Mouse (Mus musculus) layer of hippocampus, adult 18-20 months (tissue): ENCODE results near the gene Diras2. TPM values are rescaled to one million over a fixed set of nuclear protein-coding genes. Genes with fewer than 3 reads are reported as not detected.

Experiments used
- DNase-seq, 2 experiments: peaks; one replicate each; pipeline ENCODE4 v3.0.0; 2022; ENCODE audit warnings: low spot score in 2 of 2
- total RNA-seq, 2 experiments: library from RNA; stranded (reverse); gene quantifications; 2 replicates each; pipeline ENCODE4 v1.2.3; 2021

Diras2 gene
- total RNA-seq, 2 experiments from 2014 or later, result 164 to 166 TPM

DNA sequence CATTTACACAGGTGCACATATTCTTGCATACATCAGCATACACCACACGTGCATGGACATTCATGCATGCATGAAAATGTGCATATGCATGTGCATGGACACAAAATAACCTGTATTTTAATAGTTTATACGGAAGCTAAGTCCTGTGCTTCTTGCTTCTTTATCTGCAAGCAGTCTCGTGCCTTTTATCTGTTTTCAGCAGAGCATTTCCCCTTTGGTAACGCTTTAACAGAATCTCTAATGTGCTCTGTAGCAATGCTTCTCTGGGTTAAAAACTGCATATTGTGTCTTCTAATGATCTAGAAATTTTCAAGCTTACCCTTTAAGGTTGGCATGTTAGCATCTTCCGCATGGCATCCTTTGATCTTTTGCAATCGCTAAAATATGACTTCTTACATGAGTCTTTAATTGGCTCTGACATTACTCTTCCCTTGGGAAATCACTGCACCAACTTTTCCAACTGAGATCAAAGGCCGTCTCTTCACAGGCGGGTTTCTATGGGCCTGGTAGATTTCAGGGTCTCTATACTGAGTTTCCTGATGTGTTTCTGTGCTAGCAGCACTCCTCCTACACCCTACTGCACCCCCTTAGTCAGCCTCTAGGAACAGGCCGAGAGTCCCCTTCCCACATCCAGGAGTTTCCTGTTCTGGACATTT lies 21.9 kb upstream of the Diras2 start:
- DNase-seq, result no peak

DNA sequence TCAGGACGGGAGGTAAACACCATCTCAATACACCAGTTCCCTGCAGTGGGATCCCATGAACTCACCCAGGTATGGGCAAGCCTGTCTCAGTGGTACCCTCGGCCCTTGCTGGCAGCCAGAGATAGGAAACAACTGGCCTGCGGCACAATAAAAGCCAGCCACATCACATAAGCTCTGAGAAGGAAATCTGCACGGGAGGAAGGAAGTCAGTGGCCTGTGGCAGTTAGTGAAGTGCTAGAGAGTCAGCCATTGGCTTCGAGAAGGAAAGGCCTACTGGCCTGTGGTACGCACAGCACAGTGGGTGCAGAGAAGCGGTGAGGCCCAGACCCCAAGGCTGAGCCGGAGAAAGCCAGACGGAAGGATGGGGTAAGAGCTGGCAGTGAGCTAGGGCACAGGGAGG lies 20.2 kb upstream of the Diras2 start:
- no peak for DNase-seq

DNA sequence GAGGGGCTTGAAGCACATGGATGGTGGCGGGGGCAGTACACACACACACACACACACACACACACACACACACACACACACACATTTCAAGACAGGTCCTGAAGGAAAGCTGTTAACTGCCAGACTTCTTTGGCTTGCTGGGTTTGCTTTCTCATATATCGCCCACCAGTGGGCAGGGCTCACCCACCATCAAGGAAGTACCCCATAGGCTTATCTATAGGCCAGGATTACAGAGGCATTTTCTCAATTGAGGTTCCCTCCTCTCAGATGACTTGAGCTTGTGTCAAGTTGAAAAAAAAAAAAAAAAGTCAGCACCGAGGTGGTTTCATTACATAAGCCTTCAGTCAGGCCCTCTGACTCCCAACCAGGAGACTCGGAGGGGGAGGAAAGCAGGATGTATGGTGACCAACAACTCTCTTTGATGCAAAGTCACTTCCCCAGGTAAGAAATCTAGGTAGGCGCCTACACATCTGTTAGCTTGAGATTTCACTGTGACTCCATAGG lies 19.7 kb upstream of the Diras2 start:
- no peak for DNase-seq

DNA sequence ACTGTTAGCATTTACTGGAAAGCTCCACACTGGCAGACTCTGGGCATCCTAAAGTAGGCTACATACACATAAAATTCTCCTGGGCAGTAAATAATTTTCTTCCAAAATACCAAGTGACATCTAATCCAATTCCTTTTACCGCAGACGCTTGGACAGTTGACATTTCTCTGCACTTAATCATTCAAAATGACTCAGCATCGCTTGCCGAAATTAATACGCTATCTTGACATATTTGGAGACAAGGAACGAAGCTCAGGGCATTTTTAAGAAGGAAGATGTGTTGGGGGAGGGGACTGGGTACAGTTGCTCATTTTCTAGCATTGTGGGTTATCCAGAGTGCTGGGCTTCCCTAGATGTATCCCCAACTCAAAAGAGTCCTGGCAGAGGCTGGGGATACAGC lies 15.2 kb upstream of the Diras2 start:
- DNase-seq, result no peak

DNA sequence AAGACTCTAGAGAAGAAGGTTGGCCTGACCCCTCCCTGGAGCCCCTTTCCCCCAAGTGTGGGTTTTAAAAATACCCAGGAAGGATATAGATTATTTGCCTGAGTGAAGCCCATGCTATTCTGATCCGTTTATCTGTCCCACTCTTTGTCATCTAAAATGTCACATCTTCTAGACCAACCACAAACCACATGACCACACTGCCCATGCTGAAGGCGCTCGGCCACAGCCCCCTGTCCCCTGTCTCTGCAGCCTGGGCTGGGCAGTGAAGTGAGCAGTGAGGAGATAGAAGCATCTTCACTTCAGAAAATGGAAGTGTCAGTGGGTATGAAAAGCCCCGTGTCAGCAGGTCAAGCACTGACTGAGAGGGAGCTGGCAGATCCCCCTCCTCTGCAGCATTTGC lies 11.6 kb upstream of the Diras2 start:
- no peak for DNase-seq

DNA sequence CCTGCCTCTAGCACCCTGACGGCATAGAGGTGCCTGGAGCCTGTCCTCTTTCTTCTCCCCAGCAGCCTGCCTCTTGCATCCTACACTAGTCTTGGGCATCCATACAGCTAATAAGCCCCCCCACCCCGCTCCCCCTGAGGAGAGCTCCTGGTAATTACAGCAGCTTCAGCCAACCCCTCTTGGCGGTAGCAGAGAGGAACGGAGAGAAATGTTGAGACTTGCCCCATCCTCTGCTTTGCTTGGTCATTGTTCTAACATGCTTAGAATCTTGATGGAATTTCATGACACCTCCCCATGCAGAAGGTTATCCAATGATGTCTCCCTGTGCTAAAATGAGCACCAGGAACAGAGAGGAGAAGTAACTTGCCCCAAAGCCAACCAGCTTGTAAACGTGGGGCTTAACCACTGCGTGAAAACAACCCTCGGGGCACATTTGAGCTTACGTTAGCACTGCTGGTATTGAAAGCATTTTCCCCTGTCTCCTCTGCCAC lies 11.0 kb upstream of the Diras2 start:
- DNase-seq, result no peak

DNA sequence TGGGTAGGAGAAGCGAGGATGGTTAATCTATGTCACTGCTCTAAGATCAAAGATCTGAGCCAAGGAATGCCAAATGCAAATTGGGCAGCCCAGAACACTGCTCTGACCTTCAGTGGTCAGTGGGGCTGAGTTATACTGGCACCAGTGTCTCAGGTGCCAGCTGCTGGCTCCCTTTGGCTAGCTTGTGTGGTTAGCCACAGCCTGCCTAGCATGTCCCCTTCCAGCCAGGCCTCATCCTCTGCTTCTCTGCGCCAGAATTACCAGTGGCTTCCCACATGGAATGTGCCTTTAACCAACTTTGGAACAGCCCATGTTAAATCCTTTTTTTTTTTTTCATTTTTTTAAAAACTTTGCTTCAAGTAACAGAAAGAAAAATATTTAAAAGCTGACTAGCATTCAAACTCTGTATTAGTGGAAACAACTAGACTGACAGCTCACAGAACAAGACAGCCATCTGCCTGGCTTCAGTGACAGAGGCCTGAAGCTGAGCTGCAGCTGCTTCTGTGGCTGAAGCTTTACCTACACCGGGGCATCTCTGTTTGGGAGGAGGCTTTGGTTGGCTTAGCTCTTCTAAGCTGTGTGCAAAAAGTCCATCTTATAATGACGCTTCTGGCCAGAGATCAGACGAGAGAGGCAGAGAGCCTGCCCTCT lies 10.4 kb upstream of the Diras2 start:
- no peak for DNase-seq

DNA sequence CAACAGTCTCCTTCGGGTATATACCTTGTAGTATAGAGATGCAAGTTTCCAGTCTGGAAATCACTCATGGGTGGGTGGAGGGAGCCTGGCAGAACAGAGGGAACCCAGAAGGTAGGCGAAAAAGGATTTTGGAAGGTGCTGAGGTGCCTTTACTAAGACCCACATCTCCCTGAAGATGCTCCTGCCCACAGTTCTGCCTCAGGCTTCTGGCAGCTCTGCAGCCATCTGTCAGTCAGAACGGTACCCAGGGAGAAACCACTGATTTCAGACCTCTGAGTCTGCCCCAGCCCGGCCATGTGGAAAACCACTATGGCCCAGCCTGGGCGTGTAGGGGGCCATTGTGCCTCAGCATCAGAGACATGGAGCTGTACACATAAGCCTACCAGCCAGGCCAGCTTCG lies 8.4 kb upstream of the Diras2 start:
- DNase-seq, result no peak

DNA sequence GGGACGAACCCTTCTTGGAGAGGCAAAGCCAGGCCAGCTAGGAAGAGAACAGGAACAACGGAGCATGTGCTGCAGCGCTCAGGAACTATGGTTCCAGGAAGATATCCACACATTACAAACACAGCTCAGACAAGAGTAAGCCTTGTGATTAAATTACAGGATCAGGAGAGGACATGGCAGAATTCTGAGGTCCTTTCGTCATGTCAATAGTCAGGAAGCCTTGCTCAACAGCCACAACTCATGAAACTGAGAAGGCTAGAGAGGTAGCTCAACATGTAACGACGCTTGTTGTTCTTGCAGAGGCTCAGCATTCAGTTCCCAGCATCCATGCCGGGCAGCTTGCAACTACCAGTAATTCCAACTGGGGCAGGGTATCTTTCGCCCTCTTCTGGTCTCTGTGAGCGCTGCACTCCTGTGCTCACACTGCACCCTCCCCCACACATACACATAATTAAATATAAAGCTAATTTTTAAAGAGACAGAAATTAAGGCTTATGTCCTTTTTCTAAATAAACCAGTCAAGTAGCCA lies 7.6 kb upstream of the Diras2 start:
- DNase-seq, result no peak

DNA sequence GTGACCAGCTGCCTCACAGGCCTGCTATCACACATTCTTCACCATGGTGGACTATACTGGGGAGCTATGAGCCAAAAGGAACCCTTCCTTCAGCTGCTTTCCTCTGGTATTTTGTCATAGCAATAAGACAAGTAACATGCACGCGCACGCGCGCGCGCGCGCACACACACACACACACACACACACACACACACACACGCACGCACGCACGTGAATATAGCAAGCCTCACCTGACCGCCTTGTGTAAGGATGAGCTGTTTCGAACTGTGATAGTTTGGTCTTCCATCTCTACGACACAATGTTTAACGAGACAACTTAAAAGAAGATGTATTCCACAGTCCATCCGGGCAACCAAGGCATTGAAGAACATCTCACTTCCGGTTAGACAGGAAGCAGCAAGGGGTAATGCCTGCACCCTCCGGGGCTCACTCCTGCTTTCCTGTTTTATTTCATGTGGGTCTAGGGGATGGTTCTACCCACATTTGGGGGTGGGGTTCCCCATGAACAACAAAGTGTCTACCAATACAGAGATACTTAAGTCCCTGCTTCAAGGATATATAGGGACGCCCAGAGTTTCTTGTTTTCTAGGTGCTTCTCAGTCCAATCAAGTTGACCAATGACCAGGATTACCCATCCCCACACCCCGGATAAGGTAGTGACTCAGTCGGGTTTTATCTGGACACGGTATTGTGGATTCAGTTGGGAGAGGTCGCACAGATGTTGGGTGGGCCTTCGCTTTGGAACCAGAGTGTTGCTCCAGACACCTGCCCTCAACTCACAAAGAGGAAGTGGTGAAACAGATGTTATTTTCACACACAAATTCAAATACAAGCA lies 6.9 kb upstream of the Diras2 start:
- DNase-seq, result no peak

DNA sequence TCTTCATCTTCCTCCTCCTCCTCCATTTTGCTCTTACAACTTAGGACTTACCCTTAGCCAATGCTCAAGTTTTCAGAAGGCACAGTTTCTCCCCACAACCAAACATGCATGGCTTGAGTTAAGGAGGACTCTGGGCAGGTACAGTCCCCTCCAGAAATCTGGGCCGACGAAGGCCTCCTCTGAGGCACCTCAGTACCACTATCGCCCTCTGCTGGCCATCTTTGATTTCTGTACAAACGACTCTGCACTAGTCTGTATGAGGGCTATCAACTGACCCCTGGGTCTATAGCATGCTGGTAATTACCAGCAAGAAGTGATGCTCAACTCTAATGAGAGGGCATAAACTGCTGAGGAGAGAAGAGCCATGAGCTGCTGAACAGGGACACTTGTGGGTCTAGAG lies 4.5 kb upstream of the Diras2 start:
- peak in 1 of 2 experiments; percentile 71 for DNase-seq

DNA sequence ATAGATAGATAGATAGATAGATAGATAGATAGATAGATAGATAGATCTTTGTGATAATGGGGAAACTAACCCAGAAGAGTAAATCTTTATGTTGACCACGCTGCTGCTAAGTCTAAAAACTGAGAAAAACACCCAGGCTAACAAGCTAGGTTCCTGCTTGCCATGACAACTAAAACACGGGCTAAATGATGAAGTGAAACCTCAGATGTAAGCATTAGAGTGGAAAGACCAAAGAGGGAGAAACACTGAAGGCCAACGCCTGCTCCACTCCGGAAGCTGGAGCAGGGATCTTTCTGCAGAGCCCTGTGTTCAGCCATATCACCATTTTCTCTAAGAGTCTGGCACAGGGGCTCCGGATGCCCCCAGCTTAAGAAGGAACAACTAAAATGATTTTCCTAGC lies 2.6 kb upstream of the Diras2 start:
- no peak for DNase-seq

DNA sequence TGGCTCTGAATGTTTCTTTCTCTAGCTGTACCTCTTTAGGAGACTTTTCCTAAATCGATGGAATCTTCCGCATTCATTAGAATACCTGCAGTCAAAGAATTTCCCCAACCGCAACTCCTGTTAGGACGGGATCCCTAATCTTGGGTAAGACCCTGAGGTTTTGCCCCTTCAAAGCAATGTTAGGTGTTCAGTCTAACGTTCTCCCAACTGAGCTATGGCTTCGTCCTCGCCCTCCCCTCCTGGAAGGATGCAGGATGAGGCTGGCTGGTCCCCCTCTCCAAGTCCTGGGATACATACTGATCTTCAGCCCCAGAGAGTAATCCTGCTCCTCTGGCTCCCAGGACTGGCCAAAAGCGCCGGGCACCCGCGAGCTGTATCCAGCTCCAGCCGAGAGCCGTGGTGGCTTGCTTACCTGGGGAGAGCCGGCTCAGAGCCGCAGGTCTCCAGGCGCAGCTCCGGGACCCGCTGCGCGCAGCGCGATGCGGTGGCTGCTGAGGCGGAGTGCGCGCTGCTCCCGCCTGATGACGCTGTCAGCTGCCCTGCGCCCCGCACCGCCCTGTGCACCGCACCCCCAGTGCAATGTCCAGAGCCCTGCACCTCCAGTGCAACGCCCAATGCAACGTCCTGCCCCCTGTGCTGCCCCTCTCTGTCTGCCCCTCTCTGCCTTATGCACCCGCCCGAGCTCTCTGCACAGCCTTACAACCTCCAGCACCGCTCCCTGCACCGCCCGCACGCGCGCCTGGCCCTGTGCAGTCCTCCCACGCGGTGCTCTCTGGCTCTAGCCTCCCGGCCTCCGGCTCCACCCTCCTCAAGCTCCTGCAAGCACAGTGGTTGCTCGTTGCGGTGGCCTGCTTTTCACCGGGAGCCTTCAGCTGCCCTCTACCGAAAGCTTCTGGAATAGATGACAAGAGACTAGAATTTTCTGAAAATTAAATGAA lies 802 bp downstream of the Diras2 start:
- DNase-seq, result peak; percentile 78 to 91

DNA sequence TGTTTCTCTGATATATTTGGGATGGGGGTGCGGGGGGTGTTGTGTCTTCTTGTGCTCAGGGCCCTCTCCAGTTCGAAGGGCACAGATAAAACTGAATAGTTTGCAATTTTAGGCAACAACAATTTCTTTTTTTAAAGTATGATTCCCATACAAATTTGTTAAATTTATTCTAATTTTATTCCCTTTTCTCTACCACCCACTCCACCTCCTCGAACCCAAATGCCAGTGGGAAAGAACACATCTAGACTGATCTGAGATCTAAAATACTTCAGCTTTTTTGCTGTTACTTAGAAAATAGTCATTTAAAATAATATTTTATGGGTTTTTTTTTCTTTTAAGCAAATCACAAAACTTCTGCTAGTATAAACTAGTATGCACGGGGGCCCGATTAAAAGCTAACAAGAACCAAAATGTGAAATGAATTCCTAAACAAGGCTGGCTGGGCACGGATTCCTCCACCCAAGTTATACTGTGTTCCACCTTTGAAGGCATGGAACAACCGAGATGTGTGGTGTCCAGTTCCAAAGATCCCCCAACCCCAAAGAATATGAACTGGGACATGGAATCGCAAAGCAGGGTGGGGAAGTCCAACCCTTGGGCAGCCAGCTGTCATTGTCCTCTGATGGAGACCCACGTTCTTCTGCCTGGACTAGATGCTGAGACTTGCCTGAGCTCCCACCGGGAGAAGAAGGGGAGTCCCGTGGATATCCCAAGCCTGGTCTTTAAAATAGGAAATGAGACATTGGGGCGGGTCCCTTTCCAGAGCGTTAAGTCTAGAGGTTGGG lies 1.7 kb downstream of the Diras2 start:
- DNase-seq, result peak in 1 of 2 experiments; percentile 61

DNA sequence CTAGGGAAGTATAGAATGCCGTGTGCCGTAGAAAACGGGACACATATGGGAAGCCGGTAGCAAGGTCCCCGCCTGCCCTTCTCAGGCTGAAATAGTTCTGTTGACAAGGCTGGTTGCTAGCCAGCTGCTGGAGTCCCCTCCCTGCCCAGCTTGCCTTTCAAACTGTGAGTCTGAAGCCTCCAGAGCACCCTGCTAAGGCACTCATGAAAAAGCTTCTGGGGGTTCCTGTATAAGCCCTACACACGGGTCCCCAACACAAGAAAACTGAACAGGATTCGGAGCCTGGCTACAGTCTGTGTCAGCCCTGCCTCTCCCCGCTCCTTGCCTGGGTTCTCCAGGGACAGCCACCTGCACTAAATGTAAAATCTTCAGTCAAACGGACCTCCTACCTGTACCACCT lies 2.3 kb downstream of the Diras2 start:
- DNase-seq, result no peak

DNA sequence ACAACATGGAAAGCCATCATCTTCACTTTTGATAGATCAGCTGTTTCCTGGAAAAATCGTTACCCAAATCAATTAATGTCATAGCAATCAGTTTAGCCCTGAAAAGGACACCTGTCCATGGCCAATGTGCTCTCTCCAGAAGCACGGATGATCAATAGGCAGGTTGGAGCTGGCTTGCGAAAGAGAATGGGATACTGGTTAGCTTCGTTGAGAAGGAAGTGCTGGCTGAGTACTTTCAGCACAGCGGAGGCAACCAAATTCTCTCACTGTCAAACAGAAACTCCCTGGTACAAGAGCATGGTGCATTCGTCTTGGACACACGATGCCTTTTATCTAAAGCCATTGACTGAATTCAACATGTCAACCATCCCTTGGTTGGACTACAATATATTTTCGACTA lies 2.8 kb downstream of the Diras2 start:
- DNase-seq, result no peak

DNA sequence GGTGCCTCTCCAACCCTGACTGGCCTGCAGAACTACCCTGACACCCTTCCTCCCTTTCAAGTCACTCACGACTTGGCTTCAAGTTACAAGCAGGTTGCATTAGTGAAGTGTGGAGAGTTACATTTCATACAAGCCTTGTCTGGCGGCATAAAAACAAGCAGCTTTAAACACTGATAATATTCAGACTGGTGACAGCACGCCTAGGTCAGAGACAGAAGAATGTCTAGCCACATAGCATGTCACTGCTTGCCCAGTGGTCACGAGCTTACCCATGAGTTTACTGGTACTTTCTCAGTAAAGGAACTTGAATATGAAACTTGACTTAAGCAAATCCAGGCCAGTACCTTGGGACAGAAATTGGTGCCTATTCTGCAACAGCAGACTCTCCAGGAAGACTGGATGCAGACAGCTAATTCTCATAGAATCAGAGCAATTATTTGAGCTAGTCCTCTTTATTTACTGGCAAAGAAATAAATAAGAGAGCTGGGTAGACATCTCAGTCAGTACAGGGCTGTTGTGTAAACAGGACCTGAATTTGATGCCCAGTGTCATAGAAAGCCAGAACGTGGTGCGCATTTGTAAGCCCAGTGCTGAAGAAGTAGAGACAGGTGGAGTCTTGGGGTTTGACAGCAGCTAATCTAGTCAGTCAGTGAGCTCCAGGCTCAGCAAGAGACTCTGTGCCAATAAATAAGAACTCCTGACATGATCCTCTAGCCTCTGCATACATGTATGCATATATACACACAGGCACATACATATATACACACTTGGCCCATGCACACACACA lies 4.6 kb downstream of the Diras2 start:
- no peak for DNase-seq

DNA sequence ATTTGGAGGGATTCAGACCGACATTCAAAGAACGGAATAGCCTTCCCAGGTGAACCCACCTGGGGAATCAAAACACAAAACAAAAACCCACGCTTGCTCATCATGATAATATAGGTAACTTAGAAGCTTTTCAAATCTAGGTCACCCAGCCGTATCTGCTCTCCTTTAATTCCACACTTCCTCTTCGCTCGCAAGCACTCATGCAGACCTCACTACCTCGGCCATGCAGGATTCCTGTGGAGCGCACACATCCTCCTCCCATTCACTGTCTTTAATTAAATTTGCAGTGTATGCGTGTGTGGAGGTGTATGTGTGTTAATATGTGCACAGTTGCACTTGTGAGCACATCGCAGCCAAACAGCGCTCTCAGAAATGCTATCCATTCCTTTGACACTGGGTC lies 6.8 kb downstream of the Diras2 start:
- DNase-seq, result no peak

DNA sequence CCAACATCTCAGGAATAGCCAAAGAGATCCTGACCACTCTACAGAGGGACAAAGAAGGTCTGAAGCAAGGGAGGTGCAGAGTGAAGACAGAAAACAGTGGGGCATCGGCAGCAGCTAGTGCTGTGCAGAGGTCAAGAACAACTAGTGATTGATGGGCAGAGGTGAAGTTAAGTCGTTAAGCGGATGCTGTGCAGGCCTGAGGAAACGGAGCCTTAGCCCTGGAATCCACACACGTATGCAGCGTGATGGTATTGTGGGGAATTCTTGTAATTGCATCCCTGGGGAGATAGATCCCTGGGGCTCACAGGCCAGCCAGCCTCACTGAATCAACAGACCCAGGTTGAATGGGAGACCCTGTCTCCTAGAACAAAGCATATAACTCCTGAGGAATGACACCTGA lies 9.9 kb downstream of the Diras2 start:
- no peak for DNase-seq
